In the genomic region with DNA sequence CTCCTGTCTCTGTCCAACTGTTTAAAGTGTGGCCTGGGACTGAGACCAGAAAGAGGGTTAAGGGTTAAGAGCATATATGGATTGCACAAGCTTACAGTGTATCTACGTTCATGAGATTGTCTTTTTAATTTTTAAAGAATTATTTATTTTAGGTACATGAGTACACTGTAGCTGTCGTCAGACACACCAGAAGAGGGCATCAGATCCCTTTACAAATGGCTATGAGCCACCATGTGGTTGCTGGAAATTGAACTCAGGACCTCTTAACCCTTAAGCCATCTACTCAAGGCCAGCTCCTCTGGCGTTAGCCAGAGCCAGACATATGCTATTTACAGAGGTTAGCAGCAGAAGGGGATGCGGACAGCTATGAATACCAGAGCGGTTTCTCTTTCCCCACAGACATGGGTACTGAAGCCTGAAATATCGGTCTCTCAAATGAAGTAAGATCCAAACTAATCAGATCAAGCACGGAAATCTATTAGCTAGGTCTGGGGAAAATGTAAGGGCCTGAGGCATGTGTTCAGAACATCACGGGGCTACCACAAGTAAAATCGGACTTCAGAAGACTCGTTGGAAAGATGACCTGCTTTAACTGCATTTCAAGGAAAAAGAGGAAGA, we compare ENCODE assay signal across 23 mouse cellular contexts. TPM values are rescaled to one million over a fixed set of nuclear protein-coding genes. Genes with fewer than 3 reads are reported as not detected.
A peak's percentile ranks its signal among the peaks of the same experiment; 100 is the strongest.
DNase-seq lines count a peak whose midpoint lies in the region; TF ChIP-seq lines count a peak whose summit lies in the region.
"Had no signal": no experiment of that assay in that cellular context is flagged by ENCODE, and none has a peak within 500 bp of the region (broad histone marks: within the 10 kb centered on the region; RNA-seq: fewer than 3 reads in every experiment).

No protein-coding gene starts in this region.

- no peaks in the 10 kb centered on the region for H3K27me3 ChIP-seq in heart, adult 2 months (ENCODE audit: control insufficient read depth, insufficient read depth, low read length)
- H3K27me3 ChIP-seq in heart, embryonic 10.5 days (ENCODE audit: insufficient read depth, poor library complexity, severe bottlenecking): no peaks in the 10 kb centered on the region
- no peaks in the 10 kb centered on the region; the same call in 1 of the 2 replicates for H3K27me3 ChIP-seq in ES-Bruce4 (ENCODE audit: control insufficient read depth, insufficient read depth, low read length, poor library complexity, severe bottlenecking)
- H3K27me3 ChIP-seq: heart, embryonic 15.5 days; limb, embryonic 15.5 days; lung, embryonic 15.5 days; midbrain, embryonic 13.5 days; neural tube, embryonic 13.5 days had no signal

- no peaks in the 10 kb centered on the region for H3K4me1 ChIP-seq in heart, adult 2 months (ENCODE audit: control insufficient read depth, insufficient read depth, low read length)
- H3K4me1 ChIP-seq in heart, embryonic 10.5 days: 0 out of 2 replicates have a peak, but pooled peaks cover 3% of the 10 kb centered on the region
- peaks cover 7% of the 10 kb centered on the region for H3K4me1 ChIP-seq in ES-Bruce4 (ENCODE audit: control insufficient read depth, insufficient read depth, low read length)
- H3K4me1 ChIP-seq: embryonic facial prominence, embryonic 10.5 days; limb, embryonic 15.5 days; lung, embryonic 15.5 days; midbrain, embryonic 13.5 days had no signal

- H3K79me2 ChIP-seq in heart, adult 2 months (replicated peaks; ENCODE audit: control insufficient read depth, insufficient read depth, low read length): no peaks in the 10 kb centered on the region

- H3K36me3 ChIP-seq in heart, adult 2 months (ENCODE audit: control insufficient read depth, insufficient read depth, low read length): no peaks in the 10 kb centered on the region
- H3K36me3 ChIP-seq in heart, embryonic 10.5 days: no peaks in the 10 kb centered on the region
- no peaks in the 10 kb centered on the region for H3K36me3 ChIP-seq in ES-Bruce4 (ENCODE audit: control insufficient read depth, insufficient read depth, low read length, poor library complexity, severe bottlenecking)
- H3K36me3 ChIP-seq: embryonic facial prominence, embryonic 10.5 days; heart, embryonic 15.5 days; limb, embryonic 15.5 days; lung, embryonic 15.5 days; midbrain, embryonic 13.5 days; neural tube, embryonic 13.5 days had no signal

- H3K9me3 ChIP-seq in heart, embryonic 10.5 days: no peaks in the 10 kb centered on the region
- no peaks in the 10 kb centered on the region for H3K9me3 ChIP-seq in ES-Bruce4 (replicated peaks; ENCODE audit: control insufficient read depth, insufficient read depth, low read length, poor library complexity, severe bottlenecking)
- H3K9me3 ChIP-seq: embryonic facial prominence, embryonic 10.5 days; heart, embryonic 15.5 days; limb, embryonic 15.5 days; lung, embryonic 15.5 days; midbrain, embryonic 13.5 days; neural tube, embryonic 13.5 days had no signal

- TF ChIP-seq EP300 in heart, adult 2 months (IDR thresholded peaks at IDR 0.05; ENCODE audit: insufficient read depth, low read depth, low read length): no peak
- TF ChIP-seq EP300 in ES-Bruce4 (IDR thresholded peaks at IDR 0.05; ENCODE audit: insufficient read depth, low read depth, low read length): no peak

- intact Hi-C loops in heart, adult 2 months (cut with DNase I): no loop called here
- intact Hi-C loops in left cerebral cortex, adult 2 months (cut with DNase I): no loop called here

- no peak overlapping the region for H3K9ac ChIP-seq in heart, adult 2 months (ENCODE audit: low read depth, low read length)
- no peak overlapping the region for H3K9ac ChIP-seq in ES-Bruce4 (ENCODE audit: low read depth, poor library complexity, severe bottlenecking)
- H3K9ac ChIP-seq: heart, embryonic 15.5 days; limb, embryonic 15.5 days; lung, embryonic 15.5 days; midbrain, embryonic 13.5 days; neural tube, embryonic 13.5 days had no signal

- DNase-seq in heart, adult 2 months: no peak
- DNase-seq in heart, embryonic 10.5 days (ENCODE audit: low spot score): no peak
- DNase-seq in left cerebral cortex, adult 2 months (ENCODE audit: extremely low spot score in 1 of 2, low spot score in 2 of 2): no peak
- DNase-seq in left cerebral cortex, adult 18-20 months (ENCODE audit: low spot score in 2 of 2): no peak
- DNase-seq in adipocyte (ENCODE audit: low spot score): peak; percentile 17
- no peak for DNase-seq in cerebellum, adult 9-11 months
- DNase-seq: cerebellum, adult 2 months; heart, adult 18-20 months; kidney, adult 11 months; layer of hippocampus, postnatal 36 days; right cerebral cortex, adult 18-20 months had no signal

- WGBS in heart, adult 2 months: 78% methylated on average over 10 of the region's 10 CpGs
- WGBS in heart, embryonic 10.5 days: 65% methylated on average over 10 of the region's 10 CpGs

- TF ChIP-seq CTCF in heart, adult 2 months (IDR thresholded peaks at IDR 0.05): peak; percentile 47
- TF ChIP-seq CTCF in left cerebral cortex, adult 2 months (IDR thresholded peaks at IDR 0.05): peak; percentile 51
- TF ChIP-seq CTCF in ES-Bruce4 (IDR thresholded peaks at IDR 0.05; ENCODE audit: low read depth, low read length): no peak

- no peak overlapping the region for H3K4me3 ChIP-seq in heart, adult 2 months
- H3K4me3 ChIP-seq in heart, embryonic 10.5 days: no peak overlapping the region
- H3K4me3 ChIP-seq in left cerebral cortex, adult 2 months: no peak overlapping the region
- no peak overlapping the region for H3K4me3 ChIP-seq in ES-Bruce4 (ENCODE audit: low read depth, low read length)
- H3K4me3 ChIP-seq: embryonic facial prominence, embryonic 10.5 days; heart, embryonic 15.5 days; limb, embryonic 15.5 days; lung, embryonic 15.5 days; midbrain, embryonic 13.5 days; neural tube, embryonic 13.5 days had no signal

- no peak overlapping the region for H3K27ac ChIP-seq in heart, adult 2 months
- no peak overlapping the region for H3K27ac ChIP-seq in heart, embryonic 10.5 days
- H3K27ac ChIP-seq in left cerebral cortex, adult 2 months: no peak overlapping the region
- peak overlapping the region; percentile 40; the same call in 1 of the 2 replicates for H3K27ac ChIP-seq in ES-Bruce4 (ENCODE audit: insufficient read depth, low read length)
- H3K27ac ChIP-seq: embryonic facial prominence, embryonic 10.5 days; heart, embryonic 15.5 days; limb, embryonic 15.5 days; lung, embryonic 15.5 days; midbrain, embryonic 13.5 days; neural tube, embryonic 13.5 days had no signal

- TF ChIP-seq POLR2A in heart, adult 2 months (IDR thresholded peaks at IDR 0.05; ENCODE audit: insufficient read depth, low read depth, low read length): no peak
- TF ChIP-seq POLR2A in ES-Bruce4 (IDR thresholded peaks at IDR 0.05; ENCODE audit: insufficient read depth, low read length): no peak

RNA-seq across cellular contexts. Expression of gene Samd7, which starts 21.1 kb away (rescaled TPM):
- not detected for total RNA-seq in heart, adult 2 months (2021)
- polyA plus RNA-seq in heart, adult 2 months (2012; rRNA removed): not detected in 2 replicates
- polyA plus RNA-seq in heart, embryonic 10.5 days (2016; fragmentation: Nextera tagmentation; extraction: Ambion mirVana): not detected in 2 replicates
- total RNA-seq in left cerebral cortex, adult 2 months (2021): not detected
- total RNA-seq in left cerebral cortex, adult 18-20 months (2021): not detected
- not detected in 2 replicates for polyA plus RNA-seq in ES-Bruce4 (2011; ENCODE audit: insufficient read depth, insufficient read length, low read depth, missing spikeins)
- total RNA-seq: adrenal gland, adult 18-20 months; heart, adult 18-20 months; hematopoietic stem cell, adult 5-6 weeks; layer of hippocampus, postnatal 36 days; left cerebral cortex, postnatal 36 days had no signal
- polyA plus RNA-seq: embryonic facial prominence, embryonic 10.5 days; forebrain, embryonic 11.5 days; heart, embryonic 15.5 days; limb, embryonic 15.5 days; lung, embryonic 15.5 days; midbrain, embryonic 13.5 days; neural tube, embryonic 13.5 days had no signal

RNA-seq across cellular contexts. Expression of gene Lrrc31, which starts 25.3 kb away (rescaled TPM):
- total RNA-seq in heart, adult 2 months (2021): under 1 TPM; 0.11 to 0.18 TPM
- 0.23 TPM in 2 replicates for polyA plus RNA-seq in heart, adult 2 months (2012; rRNA removed)
- polyA plus RNA-seq in heart, embryonic 10.5 days (2016; fragmentation: Nextera tagmentation; extraction: Ambion mirVana): not detected in 2 replicates
- not detected for total RNA-seq in left cerebral cortex, adult 2 months (2021)
- total RNA-seq in left cerebral cortex, adult 18-20 months (2021): not detected
- polyA plus RNA-seq in ES-Bruce4 (2011; ENCODE audit: insufficient read depth, insufficient read length, low read depth, missing spikeins): 16.8 and 19.9 TPM in 2 replicates
- total RNA-seq: gastrocnemius, postnatal 10 days; hematopoietic stem cell, adult 5-6 weeks; layer of hippocampus, postnatal 36 days; left cerebral cortex, postnatal 36 days had no signal
- polyA plus RNA-seq: cerebellum, adult 2 months; embryonic facial prominence, embryonic 10.5 days; forebrain, embryonic 11.5 days; heart, embryonic 15.5 days; neural tube, embryonic 13.5 days had no signal
